Mouse (Mus musculus): ENCODE results near the gene Sln. TPM values are rescaled to one million over a fixed set of nuclear protein-coding genes. Genes with fewer than 3 reads are reported as not detected.

The Sln gene
- 237 TPM for polyA plus RNA-seq (2014; fragmentation: Illumina TruSeq; extraction: RNeasy Lipid Tissue Mini Kit (QIAGEN cat#74804); ENCODE audit: low read depth, low replicate concordance)

DNA sequence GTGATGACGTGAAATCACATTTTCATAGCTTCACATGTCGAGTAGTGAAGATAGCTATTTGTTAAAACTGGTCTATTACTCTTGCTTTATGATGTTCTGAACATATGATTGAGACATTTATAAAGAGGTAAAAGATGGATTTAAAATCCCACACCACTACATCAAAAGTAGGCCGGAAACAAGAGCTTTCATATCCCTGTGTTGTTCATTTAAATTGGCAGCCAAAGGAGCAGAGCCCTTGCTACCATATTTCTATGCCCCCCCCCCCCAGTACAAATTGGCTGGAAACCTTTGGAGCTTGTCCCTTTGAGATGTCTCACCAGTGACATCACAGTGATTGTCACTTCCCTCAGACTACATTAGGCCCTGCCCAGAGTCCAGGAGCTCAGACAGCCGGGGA lies at the start of gene Sln:
Gene Sln, plus strand, starts transcription at position 301 of the 400 bp plus-strand sequence.

Other genes starting within 250 kb of the Sln start
- gene Acat1, start 239.8 kb upstream of the Sln start, polyA plus RNA-seq (2014; fragmentation: Illumina TruSeq; extraction: RNeasy Lipid Tissue Mini Kit (QIAGEN cat#74804); ENCODE audit: low read depth, low replicate concordance): 393 TPM
- gene Cul5, start 180.2 kb upstream of the Sln start, polyA plus RNA-seq (2014; fragmentation: Illumina TruSeq; extraction: RNeasy Lipid Tissue Mini Kit (QIAGEN cat#74804); ENCODE audit: low read depth, low replicate concordance): 25.5 TPM
- gene Rab39, start 143.9 kb upstream of the Sln start, polyA plus RNA-seq (2014; fragmentation: Illumina TruSeq; extraction: RNeasy Lipid Tissue Mini Kit (QIAGEN cat#74804); ENCODE audit: low read depth, low replicate concordance): not detected
- gene Slc35f2, start 78.6 kb upstream of the Sln start, polyA plus RNA-seq (2014; fragmentation: Illumina TruSeq; extraction: RNeasy Lipid Tissue Mini Kit (QIAGEN cat#74804); ENCODE audit: low read depth, low replicate concordance): 0.29 TPM
- gene Elmod1, start 125.1 kb downstream of the Sln start, polyA plus RNA-seq (2014; fragmentation: Illumina TruSeq; extraction: RNeasy Lipid Tissue Mini Kit (QIAGEN cat#74804); ENCODE audit: low read depth, low replicate concordance): not detected
- gene Tnfaip8l3, start 218.2 kb downstream of the Sln start, polyA plus RNA-seq (2014; fragmentation: Illumina TruSeq; extraction: RNeasy Lipid Tissue Mini Kit (QIAGEN cat#74804); ENCODE audit: low read depth, low replicate concordance): 0.31 TPM